Mouse (Mus musculus) small intestine, adult 2 months (tissue): ENCODE data around the gene Sult2b1.

Experiments
- CTCF ChIP-seq: fragments of 200-500 bp; IDR thresholded peaks from 2 replicates; pipeline ENCODE4 v1.5.1; 2012; ENCODE audit warnings: low read depth, mild to moderate bottlenecking, control low read depth, inconsistent platforms, low read length, moderate library complexity, mixed read lengths; ENCODE audit not compliant: insufficient replicate concordance, insufficient read length; ENCODE audit errors: extremely low read depth
- POLR2A ChIP-seq: fragments of 200-500 bp; IDR thresholded peaks from 2 replicates; pipeline ENCODE4 v1.6.1; 2012; ENCODE audit warnings: low read depth, mild to moderate bottlenecking, control low read depth, inconsistent platforms, low read length, moderate library complexity

GRCm38 (mm10) chr7:45685811-45686210 lies 98.7 kb downstream of the Sult2b1 start:
- no peak for TF ChIP-seq POLR2A
- no peak for TF ChIP-seq CTCF
